Mouse (Mus musculus) cortical plate, adult 2 months (tissue): ENCODE data around the gene Entpd3.

ENCODE experiments used
- CTCF ChIP-seq: fragments of 200-500 bp; IDR thresholded peaks from 2 replicates; pipeline ENCODE4 v1.5.1; 2011; ENCODE audit warnings: mild to moderate bottlenecking, control low read depth, low read length; ENCODE audit not compliant: insufficient read depth; ENCODE audit errors: extremely low read depth
- POLR2A ChIP-seq: fragments of 200-500 bp; IDR thresholded peaks from 2 replicates; pipeline ENCODE4 v1.6.1; 2011; ENCODE audit warnings: mild to moderate bottlenecking, low read length, control low read depth; ENCODE audit not compliant: insufficient read depth; ENCODE audit errors: extremely low read depth

DNA sequence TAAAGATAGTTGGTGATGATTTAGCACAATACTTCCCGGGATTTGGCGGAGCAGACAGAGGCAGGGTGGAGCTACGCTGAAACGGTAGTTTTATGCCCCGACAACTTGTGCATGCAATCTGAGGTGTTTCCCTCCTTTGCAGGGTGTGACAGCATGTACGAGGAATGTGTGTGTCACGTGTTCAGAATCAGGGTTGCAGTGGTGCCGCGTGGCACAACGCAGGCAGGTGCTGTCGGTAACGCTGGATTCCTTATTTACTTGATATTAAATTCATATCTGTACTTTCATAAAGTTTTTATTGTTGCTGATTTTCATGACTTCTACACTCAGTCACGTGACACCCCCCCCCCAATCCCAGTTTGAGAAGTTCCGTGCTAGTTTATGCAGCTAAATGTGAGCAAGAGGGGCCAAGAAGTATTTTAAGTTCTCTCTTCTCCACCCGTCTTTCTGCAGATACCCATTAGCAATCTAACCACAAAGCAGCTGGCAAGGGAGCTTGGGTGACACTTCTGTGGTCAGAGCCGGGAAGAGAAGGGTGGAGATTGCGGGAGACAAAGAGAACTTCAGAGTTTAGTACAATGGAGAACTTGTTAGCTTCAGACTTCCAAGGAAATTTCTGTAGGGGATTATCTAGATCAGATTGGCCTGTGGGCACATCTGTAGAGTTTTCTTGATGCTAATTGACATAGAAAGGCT is 10.7 kb upstream of the Entpd3 start:
- TF ChIP-seq CTCF (no peak), POLR2A (no peak)
